Mouse (Mus musculus): ENCODE measurements around the gene Timp3. TPM values are rescaled to one million over a fixed set of nuclear protein-coding genes. Genes with fewer than 3 reads are reported as not detected.

The Timp3 gene
- polyA plus RNA-seq, 1 experiment from 2014 or later, result 25.2 TPM

DNA sequence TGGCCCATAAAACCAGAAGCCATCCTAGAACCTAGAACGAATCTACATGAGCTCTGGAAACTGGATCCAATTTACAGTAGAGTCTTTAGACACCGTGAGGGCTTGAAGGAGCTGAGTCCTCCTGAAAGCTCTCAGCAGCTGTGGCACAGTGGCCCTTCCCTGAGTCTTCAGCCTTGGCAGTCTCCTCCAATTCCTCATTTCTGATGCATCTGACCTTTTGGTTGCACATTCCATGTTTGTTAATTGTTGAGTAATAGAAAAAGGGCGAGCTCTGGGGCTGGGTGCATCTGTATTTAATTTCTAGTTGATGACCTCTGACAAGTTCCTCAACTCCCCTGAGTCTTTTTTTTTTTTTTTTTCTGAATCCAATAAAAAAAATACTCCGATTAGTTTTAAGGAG lies 28.0 kb downstream of the Timp3 start:
- no peak for DNase-seq (ENCODE audit: low spot score)

GRCm38 (mm10) chr10:86328691-86329090 lies 28.5 kb downstream of the Timp3 start:
- DNase-seq (ENCODE audit: low spot score), result no peak

DNA sequence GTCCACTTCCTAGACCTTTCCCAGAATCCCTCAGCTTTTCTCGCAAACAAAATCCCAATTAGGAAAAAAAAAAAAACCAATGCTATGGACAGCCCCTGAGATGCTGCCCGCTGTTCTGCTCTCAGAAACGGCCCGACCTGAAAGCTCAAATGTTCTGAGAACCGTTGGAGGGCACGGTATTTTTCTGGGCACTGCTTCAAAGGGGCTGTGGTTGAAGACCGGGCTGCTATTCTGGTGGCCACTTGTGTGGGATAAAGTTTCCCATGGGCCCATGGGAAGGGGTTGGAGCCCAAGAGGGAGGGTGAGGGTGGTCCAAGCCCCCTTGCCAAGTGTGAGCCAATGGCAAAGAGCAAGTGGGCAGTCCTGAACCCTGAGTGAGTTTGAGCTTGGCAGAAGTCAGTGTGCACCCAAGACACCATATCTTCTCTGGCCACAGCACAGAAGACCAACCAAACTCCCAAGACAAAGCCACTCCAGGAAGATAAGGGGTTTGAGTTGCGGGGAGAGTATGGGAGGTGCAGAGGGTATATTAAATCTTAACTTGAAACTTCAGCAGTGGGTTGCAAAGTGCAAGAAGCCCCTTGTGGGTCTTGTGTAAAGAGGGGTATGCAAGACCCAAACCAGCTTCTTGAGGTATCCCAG lies 29.2 kb downstream of the Timp3 start:
- DNase-seq (ENCODE audit: low spot score), result no peak

GRCm38 (mm10) chr10:86330993-86331680 lies 31.0 kb downstream of the Timp3 start:
- no peak for DNase-seq (ENCODE audit: low spot score)

- DNase-seq (ENCODE audit: low spot score), result no peak
Measured at GRCm38 (mm10) chr10:86331681-86332281, 31.6 kb downstream of the Timp3 start.

- no peak for DNase-seq (ENCODE audit: low spot score)
Measured at GRCm38 (mm10) chr10:86332942-86333341, 32.8 kb downstream of the Timp3 start.

GRCm38 (mm10) chr10:86334581-86334980 lies 34.4 kb downstream of the Timp3 start:
- DNase-seq (ENCODE audit: low spot score), result no peak

GRCm38 (mm10) chr10:86336506-86336905 lies 36.3 kb downstream of the Timp3 start:
- no peak for DNase-seq (ENCODE audit: low spot score)

GRCm38 (mm10) chr10:86337239-86337638 lies 37.1 kb downstream of the Timp3 start:
- DNase-seq (ENCODE audit: low spot score), result no peak

GRCm38 (mm10) chr10:86338121-86338715 lies 38.0 kb downstream of the Timp3 start:
- no peak for DNase-seq (ENCODE audit: low spot score)

DNA sequence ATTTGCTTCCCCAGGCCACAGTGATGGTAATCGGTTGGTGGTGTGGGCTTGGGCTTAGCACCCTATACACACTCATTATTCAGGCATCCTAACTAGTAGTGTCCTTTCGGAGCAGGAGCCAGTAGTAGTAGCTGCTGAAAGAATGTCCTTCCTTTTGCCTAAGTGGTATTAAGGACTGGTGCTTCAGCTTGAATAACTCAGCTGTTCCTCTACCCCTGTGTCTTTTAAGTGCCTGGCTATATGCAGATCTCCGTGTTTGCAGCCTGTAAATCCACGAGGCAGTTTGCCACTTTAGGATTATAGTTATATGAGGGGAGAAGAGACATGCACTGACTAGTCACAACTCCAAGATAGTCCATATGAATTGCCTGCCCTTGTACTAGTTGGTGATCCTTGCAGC lies 38.9 kb downstream of the Timp3 start:
- no peak for DNase-seq (ENCODE audit: low spot score)

DNA sequence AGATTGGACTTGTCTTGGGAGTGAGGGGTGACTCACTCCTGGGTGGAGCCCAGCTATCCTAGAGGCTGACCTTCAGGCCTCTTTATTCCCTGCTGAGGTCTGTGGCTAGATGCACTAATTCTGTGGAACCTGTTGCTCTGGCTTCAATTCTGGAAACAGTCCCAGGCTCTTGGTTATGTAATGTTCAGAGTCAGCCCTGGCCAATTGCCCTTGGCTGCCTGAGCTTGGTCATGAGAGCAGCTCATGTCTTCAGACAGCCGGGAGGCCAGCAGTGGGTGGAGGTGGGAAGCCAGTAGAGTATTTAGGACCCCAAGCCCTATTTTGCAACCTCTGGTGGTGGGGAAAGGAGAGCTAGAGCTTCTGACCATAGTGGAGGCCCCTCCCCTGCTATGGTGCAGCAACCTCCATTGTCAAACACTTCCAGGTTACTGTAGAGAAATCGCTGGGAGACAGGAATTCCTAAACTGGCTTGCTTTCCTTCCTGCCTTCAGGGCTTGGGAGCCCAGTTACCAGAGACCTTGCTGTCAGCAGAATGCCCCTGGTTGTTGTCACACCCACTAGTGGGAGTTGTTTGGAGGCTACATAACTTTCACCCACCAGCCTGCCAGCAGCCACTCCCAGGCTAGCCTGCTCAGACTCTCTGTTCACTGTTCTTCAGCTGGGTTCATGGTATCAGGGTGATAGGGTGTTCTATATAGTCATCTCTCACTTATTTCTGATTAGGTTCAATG lies 39.6 kb downstream of the Timp3 start:
- DNase-seq (ENCODE audit: low spot score), result no peak

DNA sequence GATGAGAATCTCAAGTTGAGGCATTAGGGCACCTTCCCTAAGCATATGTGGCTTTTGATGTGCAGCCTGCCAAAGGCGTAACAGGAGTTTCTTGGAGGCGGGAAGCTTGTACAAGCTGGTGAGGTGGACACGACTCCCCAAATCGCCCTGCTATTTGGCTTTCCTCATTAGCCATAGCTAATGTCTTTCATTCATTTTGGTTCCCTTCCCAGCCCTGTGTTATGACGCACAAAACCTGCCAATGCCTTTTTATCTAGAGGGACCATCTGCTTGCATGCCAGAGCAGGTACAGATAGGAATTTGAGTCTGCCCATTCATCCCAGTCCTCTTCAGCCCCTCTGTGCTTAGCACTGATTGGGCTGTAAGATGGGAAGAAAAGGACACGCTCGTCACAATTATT lies 40.2 kb downstream of the Timp3 start:
- no peak for DNase-seq (ENCODE audit: low spot score)

DNA sequence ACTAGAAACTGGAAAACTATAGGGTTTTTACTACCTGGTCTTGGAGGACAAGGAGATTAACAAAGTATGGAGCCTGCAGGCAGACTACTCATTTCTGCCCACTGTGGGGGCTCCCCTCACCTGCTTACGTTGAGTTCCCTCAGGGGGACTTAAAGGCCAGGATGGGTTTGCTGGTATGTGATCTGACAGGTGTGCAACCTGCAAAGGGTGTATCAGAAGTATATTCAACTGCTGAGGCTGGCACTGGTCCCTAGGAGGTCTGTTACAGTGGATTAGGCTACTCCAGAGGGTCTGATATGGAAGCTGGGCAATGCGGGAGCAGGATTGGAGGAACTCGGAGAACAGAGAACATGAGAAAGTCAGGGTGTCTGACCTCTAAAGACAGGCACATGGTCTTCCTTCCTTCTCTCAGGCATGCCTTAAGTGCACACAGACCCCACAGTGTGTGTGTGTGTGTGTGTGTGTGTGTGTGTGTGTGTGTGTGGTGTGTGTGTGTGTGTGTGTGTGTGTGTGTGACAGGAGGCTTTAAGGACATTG lies 40.9 kb downstream of the Timp3 start:
- DNase-seq (ENCODE audit: low spot score), result no peak

- no peak for DNase-seq (ENCODE audit: low spot score)
Measured at GRCm38 (mm10) chr10:86341589-86341988, 41.4 kb downstream of the Timp3 start.

DNA sequence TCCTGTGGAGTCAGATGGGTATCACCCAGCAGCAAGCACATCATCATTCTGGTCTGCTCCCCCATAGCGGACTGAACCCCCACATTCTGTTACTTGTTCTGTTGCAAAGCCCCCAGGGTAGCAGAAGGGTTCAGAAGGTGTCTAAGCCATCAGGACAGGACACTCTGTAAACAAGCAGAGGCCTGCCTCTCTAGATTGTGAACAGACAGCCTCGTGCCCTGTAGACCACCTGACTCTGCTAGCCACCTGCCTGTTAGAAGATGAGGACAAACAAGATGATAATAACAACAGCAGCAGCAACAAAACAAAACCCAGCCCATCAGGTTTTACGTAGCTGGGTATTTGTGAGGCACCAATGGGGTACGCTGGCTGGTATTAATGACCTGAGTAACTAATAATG lies 42.0 kb downstream of the Timp3 start:
- no peak for DNase-seq (ENCODE audit: low spot score)

- DNase-seq (ENCODE audit: low spot score), result no peak
Measured at GRCm38 (mm10) chr10:86342713-86343112, 42.5 kb downstream of the Timp3 start.

DNA sequence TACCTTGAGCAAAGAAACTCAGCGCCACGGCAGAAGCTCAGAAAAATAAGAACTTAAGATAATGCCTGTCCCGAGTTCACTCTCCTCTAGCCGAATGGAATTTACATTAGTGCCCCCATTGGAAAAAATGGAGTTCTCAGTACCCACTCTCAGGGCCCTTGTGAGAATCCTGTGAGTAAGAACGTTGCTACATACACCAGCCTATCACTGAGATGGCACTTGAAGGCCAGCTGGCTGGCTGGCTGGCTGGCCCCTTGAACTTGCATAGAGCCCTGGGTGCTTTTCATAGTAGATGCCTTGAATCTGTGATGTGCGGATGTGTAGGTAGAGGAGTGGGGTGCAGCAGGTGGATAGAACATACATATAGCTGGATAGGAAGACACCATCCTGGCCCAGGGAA lies 43.2 kb downstream of the Timp3 start:
- DNase-seq (ENCODE audit: low spot score), result no peak

GRCm38 (mm10) chr10:86343931-86344330 lies 43.8 kb downstream of the Timp3 start:
- DNase-seq (ENCODE audit: low spot score), result no peak

DNA sequence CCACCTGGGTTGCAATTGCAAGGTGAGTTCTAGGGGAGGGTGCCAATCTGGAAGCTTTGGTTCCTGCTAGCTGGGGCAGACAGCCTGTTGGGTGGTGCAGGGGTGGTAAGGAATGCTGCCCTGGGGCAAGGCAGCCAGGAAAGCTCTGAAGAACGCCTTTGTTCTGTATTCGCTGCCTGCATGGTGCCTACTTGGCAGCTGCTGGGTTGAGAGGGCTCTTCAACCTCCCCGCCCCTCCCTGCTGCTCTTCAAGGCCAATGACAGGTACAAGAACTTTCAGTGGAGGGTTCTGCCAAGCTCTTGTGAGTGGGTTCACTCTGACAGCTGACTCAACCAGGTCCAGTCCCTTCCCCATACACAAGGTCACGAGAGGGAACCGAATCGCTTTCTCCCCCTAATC lies 44.5 kb downstream of the Timp3 start:
- DNase-seq (ENCODE audit: low spot score), result no peak

GRCm38 (mm10) chr10:86345645-86346044 lies 45.5 kb downstream of the Timp3 start:
- no peak for DNase-seq (ENCODE audit: low spot score)
